Mouse (Mus musculus) kidney, embryonic 15.5 days (tissue): ENCODE measurements around the gene Dnaja3. TPM values are rescaled to one million over a fixed set of nuclear protein-coding genes. Genes with fewer than 3 reads are reported as not detected.
"Not testable (repeated sequence)": the region's sequence is repeated elsewhere in the genome, so short reads cannot be mapped to it uniquely, and the experiment has no call there.

Experiments used
- ATAC-seq: fragments of 200-750 bp; cut with Nextera tagmentation; replicated peaks from 2 replicates; pipeline ENCODE4 v1.8.0; 2017; ENCODE audit warnings: moderate TSS enrichment; ENCODE audit not compliant: low FRiP score
- H3K27ac ChIP-seq: fragments of 300-500 bp; sonication (generic); 2 replicates; pipeline ENCODE4 v1.5.1; 2015; ENCODE audit warnings: mild to moderate bottlenecking, inconsistent platforms
- H3K27me3 ChIP-seq: fragments of 300-500 bp; sonication (generic); 2 replicates; pipeline ENCODE4 v1.6.1; 2015; ENCODE audit warnings: inconsistent platforms
- H3K36me3 ChIP-seq: fragments of 300-500 bp; sonication (generic); 2 replicates; pipeline ENCODE4 v1.6.1; 2015; ENCODE audit warnings: inconsistent platforms
- H3K4me1 ChIP-seq: fragments of 300-500 bp; sonication (generic); 2 replicates; pipeline ENCODE4 v1.6.1; 2015; ENCODE audit warnings: inconsistent platforms
- H3K4me2 ChIP-seq: fragments of 300-500 bp; sonication (generic); 2 replicates; pipeline ENCODE4 v1.6.1; 2015; ENCODE audit warnings: moderate library complexity, mild to moderate bottlenecking, inconsistent platforms
- H3K4me3 ChIP-seq: fragments of 300-500 bp; sonication (generic); replicated peaks from 2 replicates; pipeline ENCODE4 v1.5.1; 2015; ENCODE audit warnings: mild to moderate bottlenecking, inconsistent platforms
- H3K9ac ChIP-seq: fragments of 300-500 bp; sonication (generic); 2 replicates; pipeline ENCODE4 v1.6.1; 2015; ENCODE audit warnings: mild to moderate bottlenecking, inconsistent platforms
- H3K9me3 ChIP-seq: fragments of 300-500 bp; sonication (generic); replicated peaks from 2 replicates; pipeline ENCODE4 v1.6.1; 2016; ENCODE audit warnings: inconsistent platforms
- WGBS: fragments of 180-500 bp; shearing (Covaris S2); methylation state at CpG from one replicate; pipeline ENCODE4 v1.1.7; 2015; ENCODE audit warnings: mixed read lengths; 5-methylcytosine and 5-hydroxymethylcytosine counted together
- polyA plus RNA-seq: library from polyadenylated mRNA; unstranded; fragments of >200 nt; fragmentation: Nextera tagmentation; extraction: Ambion mirVana; gene quantifications from 2 replicates; pipeline ENCODE4 v1.2.1, GENCODE M21; 2015

The Dnaja3 gene
- polyA plus RNA-seq, 1 experiment from 2014 or later = 77.7 TPM

GRCm38 (mm10) chr16:4730776-4731358 lies 91.1 kb downstream of the Dnaja3 start:
- Histone ChIP-seq H3K36me3 (no peaks in the 10 kb centered on the region), H3K9me3 (no peaks in the 10 kb centered on the region), H3K9ac (no peak overlapping the region), H3K4me2 (no peak overlapping the region), H3K4me1 (peaks cover 20% of the 10 kb centered on the region), H3K4me3 (no peak overlapping the region), H3K27me3 (no peaks in the 10 kb centered on the region), H3K27ac (no peak overlapping the region)
- ATAC-seq = no peak
- 74% methylated on average over 3 of the region's 3 CpGs for WGBS

DNA sequence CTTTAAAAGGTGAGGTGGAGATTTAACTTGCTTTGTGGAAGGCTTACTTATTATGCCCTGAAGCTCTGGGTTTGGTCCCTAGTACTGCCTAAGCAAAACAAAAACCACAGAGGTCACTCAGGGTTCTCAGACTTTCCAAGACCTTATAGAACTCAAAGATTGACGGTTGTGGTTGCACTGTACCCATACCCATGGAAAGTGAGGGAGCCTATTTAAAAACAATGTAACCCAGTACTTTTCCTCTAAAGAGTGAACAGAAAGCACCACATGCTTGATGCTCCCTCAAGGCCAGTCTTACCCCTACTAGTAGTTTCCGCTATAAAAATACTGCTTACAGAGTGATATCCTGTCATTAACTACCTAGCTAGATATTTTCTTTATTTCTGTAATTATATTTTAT lies 96.5 kb downstream of the Dnaja3 start:
- no peaks in the 10 kb centered on the region for H3K36me3 ChIP-seq
- H3K27ac ChIP-seq = peak overlapping the region; percentile 13; the same call in 1 of the 2 replicates
- H3K9ac ChIP-seq = no peak overlapping the region
- H3K4me1 ChIP-seq = no peaks in the 10 kb centered on the region
- no peaks in the 10 kb centered on the region for H3K9me3 ChIP-seq
- no peaks in the 10 kb centered on the region for H3K27me3 ChIP-seq
- H3K4me2 ChIP-seq = no peak overlapping the region
- WGBS = 78% methylated on average over 2 of the region's 2 CpGs
- ATAC-seq = no peak
- H3K4me3 ChIP-seq = no peak overlapping the region

DNA sequence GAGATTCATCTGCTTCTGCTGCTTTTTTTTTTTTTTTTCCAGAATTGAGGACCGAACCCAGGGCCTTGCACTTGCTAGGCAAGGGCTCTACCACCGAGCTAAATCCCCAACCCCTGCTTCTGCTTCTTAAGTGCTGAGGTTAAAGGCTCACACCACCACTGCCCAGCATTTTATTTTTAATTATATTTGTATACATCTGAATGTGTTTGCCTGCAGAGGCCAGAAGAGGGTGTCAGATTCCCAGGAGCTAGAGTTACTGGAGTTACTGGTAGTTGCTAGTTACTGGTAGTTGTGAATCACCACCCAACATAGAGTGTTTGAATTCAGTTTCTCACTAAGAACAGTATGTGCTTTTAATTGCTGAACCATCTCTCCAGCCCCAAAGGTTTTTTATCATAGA lies 100.2 kb downstream of the Dnaja3 start:
- Histone ChIP-seq H3K36me3 (peaks cover 10% of the 10 kb centered on the region), H3K9me3 (peaks cover 7% of the 10 kb centered on the region; the same call in 1 of the 2 replicates), H3K4me3 (no peak overlapping the region), H3K4me1 (no peaks in the 10 kb centered on the region), H3K4me2 (no peak overlapping the region), H3K27me3 (no peaks in the 10 kb centered on the region), H3K27ac (no peak overlapping the region), H3K9ac (no peak overlapping the region)
- no peak for ATAC-seq
- WGBS = 90% methylated on average over 2 of the region's 2 CpGs

DNA sequence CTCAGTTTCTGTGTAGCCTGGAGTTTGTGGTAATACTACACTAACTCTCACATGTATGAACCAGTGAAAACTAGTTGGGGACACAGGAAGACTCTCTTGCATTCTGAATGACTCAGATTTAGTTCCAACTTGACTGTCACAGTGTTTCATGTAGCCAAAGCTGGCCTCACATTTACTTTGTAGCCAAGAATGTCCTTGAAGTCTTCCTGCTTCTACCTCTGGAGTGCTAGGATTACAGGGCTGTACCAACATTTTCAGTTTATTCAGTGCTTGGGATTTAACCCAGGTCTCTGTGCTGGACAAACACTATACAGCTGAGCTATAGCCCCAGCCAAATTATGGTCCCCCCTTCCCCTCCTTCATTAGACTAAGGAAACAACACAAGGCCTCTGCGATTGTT lies 102.4 kb downstream of the Dnaja3 start:
- 92% methylated on average over 1 of the region's 1 CpGs for WGBS
- Histone ChIP-seq H3K4me1 (no peaks in the 10 kb centered on the region), H3K27ac (no peak overlapping the region), H3K4me2 (no peak overlapping the region), H3K27me3 (no peaks in the 10 kb centered on the region), H3K4me3 (no peak overlapping the region), H3K36me3 (peaks cover 10% of the 10 kb centered on the region), H3K9me3 (peaks cover 7% of the 10 kb centered on the region; the same call in 1 of the 2 replicates), H3K9ac (no peak overlapping the region)
- ATAC-seq = no peak

- H3K27me3 ChIP-seq = no peaks in the 10 kb centered on the region
- peaks cover 14% of the 10 kb centered on the region for H3K36me3 ChIP-seq
- no peak overlapping the region for H3K4me2 ChIP-seq
- ATAC-seq = no peak
- no peak overlapping the region for H3K27ac ChIP-seq
- H3K4me3 ChIP-seq = no peak overlapping the region
- H3K4me1 ChIP-seq = peaks cover 4% of the 10 kb centered on the region; the same call in 1 of the 2 replicates
- no peaks in the 10 kb centered on the region; the same call in 1 of the 2 replicates for H3K9me3 ChIP-seq
- H3K9ac ChIP-seq = no peak overlapping the region
- 89% methylated on average over 3 of the region's 3 CpGs for WGBS
Measured at GRCm38 (mm10) chr16:4752155-4752554, 112.4 kb downstream of the Dnaja3 start.

- Histone ChIP-seq H3K9ac (no peak overlapping the region), H3K4me1 (peaks cover 11% of the 10 kb centered on the region; the same call in 1 of the 2 replicates), H3K9me3 (no peaks in the 10 kb centered on the region; the same call in 1 of the 2 replicates), H3K27me3 (no peaks in the 10 kb centered on the region), H3K4me2 (no peak overlapping the region), H3K4me3 (no peak overlapping the region), H3K36me3 (peaks cover 14% of the 10 kb centered on the region), H3K27ac (no peak overlapping the region)
- no peak for ATAC-seq
- WGBS = 53% methylated on average over 3 of the region's 3 CpGs
Measured at GRCm38 (mm10) chr16:4754045-4754444, 114.3 kb downstream of the Dnaja3 start.

GRCm38 (mm10) chr16:4756660-4757335 lies 117.0 kb downstream of the Dnaja3 start:
- Histone ChIP-seq H3K4me3 (peak overlapping the region; percentile 46), H3K4me1 (peaks cover 11% of the 10 kb centered on the region; the same call in 1 of the 2 replicates), H3K27ac (peak overlapping the region; percentile 73), H3K4me2 (peak overlapping the region; percentile 55), H3K9ac (peak overlapping the region; percentile 36; the same call in 1 of the 2 replicates)
- H3K9me3 ChIP-seq, H3K27me3 ChIP-seq, H3K36me3 ChIP-seq: not testable (repeated sequence)
- 3% methylated on average over 35 of the region's 42 CpGs for WGBS
- ATAC-seq = peak; percentile 88

Other genes starting within 250 kb of the Dnaja3 start
- gene Adcy9, start 219.5 kb upstream of the Dnaja3 start, polyA plus RNA-seq = 1.2 TPM in 2 replicates
- 19.2 and 23.8 TPM in 2 replicates for gene Srl, start 98.2 kb upstream of the Dnaja3 start, polyA plus RNA-seq
- gene Tfap4, start 80.1 kb upstream of the Dnaja3 start, polyA plus RNA-seq = 24.6 and 25.7 TPM in 2 replicates
- gene Glis2, start 45.3 kb upstream of the Dnaja3 start, polyA plus RNA-seq = 41.2 and 43.8 TPM in 2 replicates
- gene Pam16, start 15.0 kb upstream of the Dnaja3 start, polyA plus RNA-seq = 90.1 and 92.6 TPM in 2 replicates
- 22.7 and 23.5 TPM in 2 replicates for gene Vasn, start within 50 bp of the Dnaja3 start, polyA plus RNA-seq
- 19.8 and 22.0 TPM in 2 replicates for gene Coro7, start 39.8 kb downstream of the Dnaja3 start, polyA plus RNA-seq
- 98.2 and 99.8 TPM in 2 replicates for gene Nmral1, start 79.4 kb downstream of the Dnaja3 start, polyA plus RNA-seq
- 106 and 111 TPM in 2 replicates for gene Hmox2, start 86.4 kb downstream of the Dnaja3 start, polyA plus RNA-seq
- gene Cdip1, start 150.3 kb downstream of the Dnaja3 start, polyA plus RNA-seq = 101 and 108 TPM in 2 replicates
- gene 4930562C15Rik, start 195.4 kb downstream of the Dnaja3 start, polyA plus RNA-seq = 0.19 and 0.83 TPM in 2 replicates
- gene Ubald1, start 240.3 kb downstream of the Dnaja3 start, polyA plus RNA-seq = 37.4 and 39.7 TPM in 2 replicates
- gene Mgrn1, start 246.3 kb downstream of the Dnaja3 start, polyA plus RNA-seq = 88.2 and 98.1 TPM in 2 replicates